Mouse (Mus musculus) bone marrow, adult 2 months (tissue): ENCODE measurements around the gene Pcdh9.

Experiments
- CTCF ChIP-seq: fragments of 200-500 bp; IDR thresholded peaks from 2 replicates; pipeline ENCODE4 v1.5.1; 2011; ENCODE audit warnings: low read length, control low read depth; ENCODE audit not compliant: control insufficient read depth, insufficient read depth
- POLR2A ChIP-seq: fragments of 200-500 bp; IDR thresholded peaks from 2 replicates; pipeline ENCODE4 v1.6.1; 2011; ENCODE audit warnings: low read depth, mild to moderate bottlenecking, control low read depth, low read length, borderline replicate concordance; ENCODE audit not compliant: control insufficient read depth

- TF ChIP-seq POLR2A (no peak), CTCF (no peak)
Observed at GRCm38 (mm10) chr14:93061824-93062620, 828.5 kb downstream of the Pcdh9 start.
